Mouse (Mus musculus): ENCODE results near the gene Siglecf.
"Not testable (repeated sequence)": the region's sequence is repeated elsewhere in the genome, so short reads cannot be mapped to it uniquely, and the experiment has no call there.

The Siglecf gene

GRCm38 (mm10) chr7:43351154-43351553 lies at the start of gene Siglecf:
Siglecf (plus strand) TSS chr7:43351341.
- DNase-seq (ENCODE audit: low read depth, low spot score): no peak

DNA sequence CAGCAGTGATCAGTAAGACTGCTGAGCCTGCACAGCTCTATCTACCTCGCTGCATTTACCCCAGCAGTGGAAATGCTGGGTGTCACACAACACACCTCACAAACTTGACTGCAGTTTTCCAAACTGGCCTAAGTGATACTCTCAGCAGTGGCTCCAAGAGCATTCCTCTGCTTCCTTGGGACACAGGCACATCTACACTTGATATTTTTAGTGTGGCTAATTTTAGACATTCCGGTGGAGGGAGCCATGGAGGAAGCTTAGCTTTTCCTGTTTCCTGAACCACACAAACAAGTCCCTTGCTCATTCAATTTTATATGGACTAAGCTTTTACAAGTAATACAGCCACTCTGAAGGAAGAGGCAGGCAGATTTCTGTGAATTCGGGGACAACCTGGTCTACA lies 45.9 kb upstream of the Siglecf start:
- no peak for DNase-seq (ENCODE audit: low read depth, low spot score)

- DNase-seq (ENCODE audit: low read depth, low spot score): no peak
Observed at GRCm38 (mm10) chr7:43309069-43309468, 42.1 kb upstream of the Siglecf start.

DNA sequence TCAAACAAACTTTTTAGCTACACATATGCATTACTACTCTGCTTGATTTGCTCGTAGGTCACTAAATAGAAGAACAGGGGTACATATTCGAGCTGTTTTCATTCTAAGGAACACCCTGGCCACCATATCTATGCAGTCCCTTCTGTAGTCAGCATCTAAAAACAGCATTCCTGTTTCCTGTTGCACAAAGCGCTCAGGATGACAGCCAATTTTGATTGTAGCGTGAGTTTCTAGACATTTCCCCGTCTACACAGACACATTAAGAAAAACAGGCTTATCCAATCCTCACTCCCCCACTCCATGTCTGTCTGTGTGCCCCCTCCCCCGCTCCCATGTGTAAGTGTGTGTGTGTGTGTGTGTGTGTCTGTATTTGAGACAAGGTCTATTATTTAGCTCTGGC lies 39.5 kb upstream of the Siglecf start:
- no peak for DNase-seq (ENCODE audit: low read depth, low spot score)

DNA sequence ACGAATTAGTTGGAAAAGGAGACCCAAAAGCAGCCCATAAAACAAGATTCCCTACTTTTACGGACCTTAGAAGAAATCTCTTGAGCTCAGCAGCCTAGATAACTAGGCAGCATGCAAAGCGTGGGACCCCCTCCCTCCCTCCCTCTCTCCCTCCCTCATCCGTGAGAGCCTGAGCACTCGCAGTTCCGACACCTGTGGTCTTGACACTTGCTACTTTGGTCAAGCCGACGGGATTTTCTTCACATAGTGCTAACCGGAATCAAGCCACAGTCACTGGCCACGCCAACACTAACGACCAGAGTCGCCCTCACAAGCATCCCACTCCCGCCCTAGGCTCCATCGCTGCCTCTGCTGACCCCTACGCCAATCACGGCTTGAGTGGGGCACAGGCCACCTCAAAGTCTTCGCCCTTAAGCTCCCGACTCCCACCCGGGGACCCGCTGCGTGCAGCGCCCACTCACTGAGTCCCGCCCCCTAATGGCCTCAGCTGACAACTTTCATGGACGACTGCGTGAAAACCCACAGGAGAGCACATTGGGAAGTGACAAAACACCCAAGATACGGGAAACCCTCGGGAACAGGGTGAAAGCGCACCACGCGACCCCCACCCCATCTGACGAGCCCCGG lies 38.6 kb upstream of the Siglecf start:
- no peak for DNase-seq (ENCODE audit: low read depth, low spot score)

GRCm38 (mm10) chr7:43313013-43313428 lies 38.1 kb upstream of the Siglecf start, which contains the start of gene Zfp715:
Zfp715 (minus strand) TSS chr7:43313294.
- peak; percentile 90 for DNase-seq (ENCODE audit: low read depth, low spot score)

DNA sequence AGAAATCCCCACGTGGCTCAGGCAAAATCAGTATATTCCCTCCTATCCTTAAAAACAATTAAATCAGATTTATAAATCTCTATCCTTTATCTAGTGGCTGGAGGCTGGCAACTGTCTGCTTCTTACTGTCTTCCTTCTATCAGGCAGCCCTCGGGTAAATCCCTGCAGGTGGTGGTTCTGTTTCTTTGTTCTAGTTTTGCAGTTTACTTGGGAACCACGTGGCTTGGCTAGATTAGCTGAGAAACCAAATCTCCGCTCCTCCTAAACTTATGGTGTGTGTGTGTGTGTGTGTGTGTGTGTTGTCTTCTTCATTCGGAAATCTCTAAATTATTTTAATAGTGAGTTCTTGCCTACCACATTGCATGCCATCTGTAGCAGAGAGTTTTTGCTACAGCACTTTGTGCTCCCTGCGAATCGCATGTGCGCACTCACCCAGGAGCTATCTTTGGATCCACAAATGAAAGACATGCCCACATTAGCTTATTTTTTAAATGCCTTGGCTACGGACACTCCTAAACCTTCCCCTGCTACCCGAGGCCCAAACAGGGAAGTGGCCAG lies 24.8 kb upstream of the Siglecf start:
- no peak for DNase-seq (ENCODE audit: low read depth, low spot score)

DNA sequence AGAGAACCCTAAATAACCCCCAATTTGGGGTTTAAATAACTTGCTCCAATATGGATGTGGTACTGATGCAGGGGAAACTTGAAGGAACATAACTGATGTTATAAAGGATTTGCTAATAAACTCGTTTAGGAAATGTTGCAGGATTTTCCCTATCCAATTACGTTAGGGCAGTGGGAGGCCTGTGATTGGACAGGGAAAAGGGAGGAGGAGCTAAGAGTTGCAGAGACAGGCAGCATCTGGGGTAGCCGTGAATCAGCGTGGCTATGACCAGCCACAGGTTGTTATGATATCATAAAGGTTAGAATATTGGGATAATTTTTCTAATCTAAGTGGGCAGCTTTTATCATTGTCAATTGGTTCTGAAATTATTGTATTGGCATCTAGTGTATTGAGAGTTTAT lies 23.0 kb upstream of the Siglecf start:
- no peak for DNase-seq (ENCODE audit: low read depth, low spot score)

- no peak for DNase-seq (ENCODE audit: low read depth, low spot score)
Observed at GRCm38 (mm10) chr7:43333203-43333602, 17.9 kb upstream of the Siglecf start.

DNA sequence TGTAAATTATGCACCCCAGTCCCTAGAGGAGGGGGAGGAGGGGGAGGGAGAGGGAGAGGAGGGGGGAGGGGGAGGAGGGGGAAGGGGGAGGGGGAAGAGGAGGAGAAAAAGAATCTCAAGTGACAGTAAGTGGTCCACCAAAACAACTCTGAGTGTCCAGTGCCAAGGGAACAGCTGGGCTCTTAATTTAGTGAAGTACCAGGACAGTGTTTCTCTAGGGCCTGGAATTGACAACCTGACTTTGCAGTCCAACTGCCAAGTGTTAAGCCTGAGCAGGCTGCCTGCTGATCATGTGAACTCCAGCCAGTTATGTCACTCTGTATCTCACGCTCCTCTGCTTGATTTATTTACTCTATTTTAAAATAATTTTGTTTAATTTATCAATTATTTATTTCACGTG lies 17.2 kb upstream of the Siglecf start:
- DNase-seq (ENCODE audit: low read depth, low spot score): no peak

- DNase-seq (ENCODE audit: low read depth, low spot score): no peak
Observed at GRCm38 (mm10) chr7:43340771-43341170, 10.4 kb upstream of the Siglecf start.

DNA sequence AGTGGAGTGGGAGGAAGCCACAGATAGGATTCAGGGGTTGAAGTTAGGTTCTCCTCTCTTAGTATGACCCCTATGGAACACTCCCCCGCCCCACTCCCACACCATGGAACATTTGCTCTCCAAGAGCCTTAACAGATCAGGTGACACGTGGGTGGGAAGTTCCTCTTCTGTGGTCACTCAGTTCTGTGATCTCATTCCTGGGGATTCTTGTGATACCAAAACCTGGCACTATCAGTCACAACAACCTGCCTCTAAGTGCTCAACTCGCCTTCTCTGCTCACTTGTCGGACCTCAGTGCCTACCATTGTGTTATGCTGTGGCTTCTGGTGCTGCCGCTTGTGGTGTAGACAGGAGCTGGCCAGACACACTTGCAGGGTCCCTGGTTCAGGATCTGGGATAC lies 8.0 kb upstream of the Siglecf start:
- no peak for DNase-seq (ENCODE audit: low read depth, low spot score)

- DNase-seq (ENCODE audit: low read depth, low spot score): no peak
Observed at GRCm38 (mm10) chr7:43344020-43344419, 7.1 kb upstream of the Siglecf start.

DNA sequence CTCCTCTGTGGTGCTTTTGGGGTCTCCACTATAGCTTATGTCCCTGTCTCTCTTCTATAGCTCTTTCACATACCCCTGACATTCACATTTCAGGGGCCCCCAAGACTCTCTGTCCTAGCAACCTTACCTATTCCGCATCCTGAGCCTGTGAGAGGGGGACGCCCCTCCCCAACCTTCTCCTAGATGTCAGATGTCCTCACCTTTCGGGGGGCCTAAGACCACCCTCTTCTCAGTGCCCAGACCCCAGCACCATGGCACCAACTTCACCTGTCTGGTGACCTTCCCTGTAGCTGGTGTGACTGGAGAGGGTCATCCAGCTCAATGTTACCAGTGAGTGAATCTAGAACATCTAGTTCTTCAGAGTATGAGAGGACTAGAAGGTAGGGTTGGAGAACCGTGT lies 6.7 kb upstream of the Siglecf start:
- DNase-seq (ENCODE audit: low read depth, low spot score): no peak

GRCm38 (mm10) chr7:43346148-43346547 lies 5.0 kb upstream of the Siglecf start:
- DNase-seq (ENCODE audit: low read depth, low spot score): no peak

GRCm38 (mm10) chr7:43346571-43346970 lies 4.6 kb upstream of the Siglecf start:
- no peak for DNase-seq (ENCODE audit: low read depth, low spot score)

DNA sequence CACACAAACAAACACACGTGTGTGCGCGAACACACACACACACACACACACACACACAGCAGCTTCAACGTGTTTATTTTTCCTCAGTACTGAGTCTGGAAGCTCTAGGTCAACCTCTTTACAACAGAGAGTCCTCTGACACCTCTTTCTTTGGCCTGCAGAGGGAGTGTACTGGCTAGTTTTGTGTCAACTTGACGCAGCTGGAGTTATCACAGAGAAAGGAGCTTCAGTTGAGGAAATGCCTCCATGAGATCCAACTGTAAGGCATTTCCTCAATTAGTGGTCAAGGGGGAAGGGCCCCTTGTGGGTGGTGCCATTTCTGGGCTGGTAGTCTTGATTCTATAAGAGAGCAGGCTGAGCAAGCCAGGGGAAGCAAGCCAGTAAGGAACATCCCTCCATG lies 1.5 kb upstream of the Siglecf start:
- not testable (repeated sequence) for DNase-seq (ENCODE audit: low read depth, low spot score)

DNA sequence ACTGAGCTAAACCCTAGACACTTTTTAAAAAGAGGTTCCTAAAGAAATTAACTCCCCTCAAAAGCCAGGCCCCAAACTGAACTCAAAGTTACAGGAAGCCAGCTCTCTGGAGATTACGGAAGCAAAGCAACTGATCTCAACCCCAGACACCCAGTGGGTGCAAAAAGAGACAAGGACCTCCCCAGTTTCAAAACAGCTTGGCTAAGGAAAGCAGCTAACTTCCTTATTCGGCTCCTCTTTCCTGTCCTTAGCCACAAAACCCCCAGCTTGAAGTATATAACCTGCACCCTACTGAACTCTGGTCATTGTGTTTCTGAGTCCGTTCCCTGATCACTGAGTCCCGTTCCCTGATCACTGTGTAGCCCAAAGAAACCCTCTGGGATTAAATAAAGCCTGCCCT lies 2.0 kb downstream of the Siglecf start:
- DNase-seq (ENCODE audit: low read depth, low spot score): no peak

DNA sequence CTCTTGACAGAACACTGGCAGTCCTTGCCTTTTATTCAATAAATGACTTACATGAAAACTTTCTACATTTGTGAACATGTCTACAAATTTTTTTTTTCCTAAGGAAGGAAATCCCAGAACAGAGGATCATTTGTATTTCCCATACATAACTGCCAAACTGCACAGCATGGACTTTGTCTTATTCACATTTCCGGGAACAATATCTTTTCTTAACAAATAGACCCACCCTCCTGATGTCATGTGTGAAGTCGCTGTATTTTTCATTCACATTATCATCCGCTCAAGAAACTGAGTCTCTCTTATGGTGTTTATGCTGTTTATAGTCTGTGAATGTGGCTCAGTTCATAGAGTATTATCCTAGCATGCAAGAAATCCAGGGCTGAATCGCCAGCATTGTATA lies 2.6 kb downstream of the Siglecf start:
- DNase-seq (ENCODE audit: low read depth, low spot score): no peak

DNA sequence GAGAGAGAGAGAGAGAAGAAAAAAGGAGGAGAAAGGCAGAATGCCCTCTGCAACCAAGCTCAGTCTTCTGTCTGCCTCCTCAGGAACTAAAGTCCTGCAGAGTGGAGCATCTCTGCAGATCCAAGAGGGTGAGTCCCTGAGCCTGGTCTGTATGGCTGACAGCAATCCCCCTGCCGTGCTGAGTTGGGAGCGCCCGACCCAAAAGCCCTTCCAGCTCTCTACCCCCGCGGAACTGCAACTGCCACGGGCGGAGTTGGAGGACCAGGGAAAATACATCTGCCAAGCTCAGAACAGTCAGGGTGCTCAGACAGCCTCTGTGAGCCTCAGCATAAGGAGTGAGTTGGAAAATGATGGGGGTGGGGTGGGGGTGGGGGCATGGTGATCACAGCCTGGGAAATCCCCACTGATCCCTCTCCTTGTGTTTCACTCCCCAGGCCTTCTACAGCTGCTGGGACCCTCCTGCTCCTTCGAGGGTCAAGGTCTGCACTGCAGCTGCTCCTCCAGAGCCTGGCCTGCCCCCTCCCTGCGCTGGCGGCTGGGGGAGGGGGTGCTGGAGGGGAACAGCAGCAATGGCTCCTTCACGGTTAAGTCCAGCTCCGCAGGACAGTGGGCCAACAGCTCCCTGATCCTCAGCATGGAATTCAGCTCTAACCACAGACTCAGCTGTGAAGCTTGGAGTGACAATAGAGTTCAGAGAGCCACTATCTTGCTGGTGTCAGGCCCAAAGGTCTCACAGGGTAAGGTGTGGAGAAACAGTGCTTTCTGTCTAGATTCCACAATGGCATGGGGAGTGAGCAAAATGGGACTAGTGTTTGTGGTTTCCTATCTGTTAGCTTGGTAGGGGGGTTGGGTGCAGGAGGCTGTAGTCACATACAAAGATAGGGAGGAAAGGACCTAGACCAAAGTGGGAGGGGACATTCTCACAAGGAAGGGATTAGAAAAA lies 4.0 kb downstream of the Siglecf start:
- DNase-seq (ENCODE audit: low read depth, low spot score): no peak

GRCm38 (mm10) chr7:43358556-43358955 lies 7.4 kb downstream of the Siglecf start:
- no peak for DNase-seq (ENCODE audit: low read depth, low spot score)

GRCm38 (mm10) chr7:43361442-43361841 lies 10.3 kb downstream of the Siglecf start:
- no peak for DNase-seq (ENCODE audit: low read depth, low spot score)

GRCm38 (mm10) chr7:43362021-43362420 lies 10.9 kb downstream of the Siglecf start:
- no peak for DNase-seq (ENCODE audit: low read depth, low spot score)

Data from retina, postnatal 7 days (tissue).